21 mouse cellular contexts compared by ENCODE assay signal in genomic region chr6:60961285-60961684, GRCm38 (mm10). TPM values are rescaled to one million over a fixed set of nuclear protein-coding genes. Genes with fewer than 3 reads are reported as not detected.
DNase-seq lines count a peak whose midpoint lies in the region; ATAC-seq lines count a peak whose summit lies in the region.
"Had no signal": no experiment of that assay in that cellular context is flagged by ENCODE, and none has a peak within 500 bp of the region (broad histone marks: within the 10 kb centered on the region; RNA-seq: fewer than 3 reads in every experiment).

No protein-coding gene starts in this region.

- 79% methylated on average over 2 of the region's 2 CpGs for WGBS in hindbrain, embryonic 12.5 days
- 83% methylated on average over 2 of the region's 2 CpGs for WGBS in hindbrain, embryonic 10.5 days
- 65% methylated on average over 2 of the region's 2 CpGs for WGBS in midbrain, embryonic 13.5 days
- 87% methylated on average over 2 of the region's 2 CpGs for WGBS in midbrain, embryonic 11.5 days
- WGBS in neural tube, embryonic 13.5 days: 56% methylated on average over 2 of the region's 2 CpGs
- WGBS in neural tube, embryonic 15.5 days: 55% methylated on average over 2 of the region's 2 CpGs

- H3K9ac ChIP-seq in hindbrain, embryonic 12.5 days: no peak overlapping the region
- H3K9ac ChIP-seq in midbrain, embryonic 13.5 days (replicated peaks): no peak overlapping the region
- no peak overlapping the region for H3K9ac ChIP-seq in midbrain, embryonic 11.5 days (ENCODE audit: low read length)
- H3K9ac ChIP-seq in neural tube, embryonic 13.5 days: no peak overlapping the region
- H3K9ac ChIP-seq in neural tube, embryonic 15.5 days (replicated peaks): no peak overlapping the region
- H3K9ac ChIP-seq: embryonic facial prominence, embryonic 12.5 days; embryonic facial prominence, embryonic 15.5 days; forebrain, postnatal 0 days; hindbrain, embryonic 15.5 days had no signal

- no peaks in the 10 kb centered on the region for H3K36me3 ChIP-seq in hindbrain, embryonic 12.5 days
- no peaks in the 10 kb centered on the region for H3K36me3 ChIP-seq in hindbrain, embryonic 10.5 days
- H3K36me3 ChIP-seq in midbrain, embryonic 13.5 days: no peaks in the 10 kb centered on the region
- H3K36me3 ChIP-seq in midbrain, embryonic 11.5 days (ENCODE audit: control insufficient read depth, insufficient read depth, low read length): no peaks in the 10 kb centered on the region
- H3K36me3 ChIP-seq in neural tube, embryonic 13.5 days: no peaks in the 10 kb centered on the region
- H3K36me3 ChIP-seq in neural tube, embryonic 15.5 days: no peaks in the 10 kb centered on the region
- H3K36me3 ChIP-seq: embryonic facial prominence, embryonic 12.5 days; embryonic facial prominence, embryonic 15.5 days; hindbrain, embryonic 15.5 days had no signal

- no peaks in the 10 kb centered on the region for H3K9me3 ChIP-seq in hindbrain, embryonic 12.5 days (replicated peaks)
- H3K9me3 ChIP-seq in hindbrain, embryonic 10.5 days: no peaks in the 10 kb centered on the region
- no peaks in the 10 kb centered on the region for H3K9me3 ChIP-seq in midbrain, embryonic 13.5 days
- no peaks in the 10 kb centered on the region for H3K9me3 ChIP-seq in midbrain, embryonic 11.5 days (ENCODE audit: control insufficient read depth, low read length)
- H3K9me3 ChIP-seq in neural tube, embryonic 13.5 days: no peaks in the 10 kb centered on the region
- H3K9me3 ChIP-seq in neural tube, embryonic 15.5 days (replicated peaks): no peaks in the 10 kb centered on the region
- H3K9me3 ChIP-seq: embryonic facial prominence, embryonic 12.5 days; embryonic facial prominence, embryonic 15.5 days; hindbrain, embryonic 15.5 days had no signal

- H3K4me1 ChIP-seq in hindbrain, embryonic 12.5 days: no peaks in the 10 kb centered on the region
- H3K4me1 ChIP-seq in hindbrain, embryonic 10.5 days (replicated peaks): no peaks in the 10 kb centered on the region
- peaks cover 9% of the 10 kb centered on the region for H3K4me1 ChIP-seq in midbrain, embryonic 13.5 days (replicated peaks)
- no peaks in the 10 kb centered on the region for H3K4me1 ChIP-seq in midbrain, embryonic 11.5 days (ENCODE audit: control insufficient read depth, insufficient read depth, low read length)
- H3K4me1 ChIP-seq in neural tube, embryonic 13.5 days (replicated peaks): 0 out of 2 replicates have a peak, but pooled peaks cover 4% of the 10 kb centered on the region
- H3K4me1 ChIP-seq in neural tube, embryonic 15.5 days: no peaks in the 10 kb centered on the region
- H3K4me1 ChIP-seq: embryonic facial prominence, embryonic 12.5 days; embryonic facial prominence, embryonic 15.5 days; hindbrain, embryonic 15.5 days had no signal

- peak; percentile 62; the same call in 1 of the 2 replicates for ATAC-seq in hindbrain, embryonic 12.5 days (ENCODE audit: low FRiP score)
- peak; percentile 59 for ATAC-seq in midbrain, embryonic 13.5 days
- ATAC-seq in midbrain, embryonic 11.5 days (ENCODE audit: low FRiP score): no peak
- no peak for ATAC-seq in neural tube, embryonic 13.5 days (ENCODE audit: low read depth)
- no peak; the same call in 1 of the 2 replicates for ATAC-seq in neural tube, embryonic 15.5 days (ENCODE audit: low FRiP score)
- ATAC-seq: activated CD4-positive, CD25-positive, alpha-beta regulatory T cell, adult 4 months; forebrain, postnatal 0 days had no signal

- H3K27ac ChIP-seq in hindbrain, embryonic 12.5 days: 0 out of 2 replicates have a peak overlapping the region, but pooled peaks have one; percentile 37
- no peak overlapping the region for H3K27ac ChIP-seq in hindbrain, embryonic 10.5 days
- H3K27ac ChIP-seq in midbrain, embryonic 13.5 days: peak overlapping the region; percentile 25; the same call in 1 of the 2 replicates
- H3K27ac ChIP-seq in midbrain, embryonic 11.5 days (ENCODE audit: low read depth, low read length): no peak overlapping the region
- H3K27ac ChIP-seq in neural tube, embryonic 13.5 days (replicated peaks): peak overlapping the region; percentile 46; the same call in 1 of the 2 replicates
- no peak overlapping the region for H3K27ac ChIP-seq in neural tube, embryonic 15.5 days (replicated peaks)
- H3K27ac ChIP-seq: embryonic facial prominence, embryonic 12.5 days; embryonic facial prominence, embryonic 15.5 days; heart, adult 2 months; hindbrain, embryonic 15.5 days had no signal

- no peak overlapping the region for H3K4me2 ChIP-seq in hindbrain, embryonic 12.5 days (replicated peaks)
- no peak overlapping the region for H3K4me2 ChIP-seq in midbrain, embryonic 13.5 days (replicated peaks)
- H3K4me2 ChIP-seq in midbrain, embryonic 11.5 days: no peak overlapping the region
- no peak overlapping the region for H3K4me2 ChIP-seq in neural tube, embryonic 13.5 days
- no peak overlapping the region for H3K4me2 ChIP-seq in neural tube, embryonic 15.5 days
- H3K4me2 ChIP-seq: embryonic facial prominence, embryonic 12.5 days; embryonic facial prominence, embryonic 15.5 days; heart, embryonic 11.5 days; hindbrain, embryonic 15.5 days had no signal

- no peaks in the 10 kb centered on the region for H3K27me3 ChIP-seq in hindbrain, embryonic 12.5 days
- H3K27me3 ChIP-seq in hindbrain, embryonic 10.5 days (ENCODE audit: insufficient read depth, poor library complexity, severe bottlenecking): no peaks in the 10 kb centered on the region
- no peaks in the 10 kb centered on the region for H3K27me3 ChIP-seq in midbrain, embryonic 13.5 days
- no peaks in the 10 kb centered on the region for H3K27me3 ChIP-seq in midbrain, embryonic 11.5 days (ENCODE audit: control insufficient read depth, insufficient read depth, low read length)
- no peaks in the 10 kb centered on the region for H3K27me3 ChIP-seq in neural tube, embryonic 13.5 days
- no peaks in the 10 kb centered on the region for H3K27me3 ChIP-seq in neural tube, embryonic 15.5 days (replicated peaks)
- H3K27me3 ChIP-seq: embryonic facial prominence, embryonic 12.5 days; embryonic facial prominence, embryonic 15.5 days; hindbrain, embryonic 15.5 days had no signal

- H3K4me3 ChIP-seq in hindbrain, embryonic 12.5 days: no peak overlapping the region
- no peak overlapping the region for H3K4me3 ChIP-seq in hindbrain, embryonic 10.5 days
- no peak overlapping the region for H3K4me3 ChIP-seq in midbrain, embryonic 13.5 days (replicated peaks)
- no peak overlapping the region for H3K4me3 ChIP-seq in midbrain, embryonic 11.5 days (ENCODE audit: low read depth, low read length)
- no peak overlapping the region for H3K4me3 ChIP-seq in neural tube, embryonic 13.5 days
- H3K4me3 ChIP-seq in neural tube, embryonic 15.5 days (replicated peaks): no peak overlapping the region
- H3K4me3 ChIP-seq: embryonic facial prominence, embryonic 12.5 days; embryonic facial prominence, embryonic 15.5 days; heart, adult 2 months; hindbrain, embryonic 15.5 days had no signal

- no peak for DNase-seq in hindbrain, embryonic 10.5 days (ENCODE audit: low spot score)
- no peak for DNase-seq in midbrain, embryonic 11.5 days (ENCODE audit: low spot score, missing footprints)
- peak; percentile 26 for DNase-seq in retina, postnatal 1 day
- no peak for DNase-seq in cerebellum, postnatal 14 days
- DNase-seq: adrenal gland, adult 8-10 months; adrenal gland, postnatal 25 days; cerebellum, adult 18-20 months; cerebellum, adult 9-10 months; cerebellum, postnatal 25 days; forebrain, postnatal 0 days; gastrocnemius, postnatal 25 days; heart, adult 2 months had no signal

RNA-seq across cellular contexts. Expression of gene Mmrn1, which starts 36.5 kb away (rescaled TPM):
- polyA plus RNA-seq in hindbrain, embryonic 12.5 days (2016; fragmentation: Nextera tagmentation; extraction: Ambion mirVana): 6.0 and 6.5 TPM in 2 replicates
- 3.2 and 5.5 TPM in 2 replicates for polyA plus RNA-seq in hindbrain, embryonic 10.5 days (2016; fragmentation: Nextera tagmentation; extraction: Ambion mirVana)
- polyA plus RNA-seq in midbrain, embryonic 13.5 days (2015; fragmentation: Nextera tagmentation; extraction: Ambion mirVana): 2.7 and 3.0 TPM in 2 replicates
- 5.7 and 6.4 TPM in 2 replicates for polyA plus RNA-seq in midbrain, embryonic 11.5 days (2014; fragmentation: Nextera tagmentation; extraction: Ambion mirVana)
- 3.5 and 4.1 TPM in 2 replicates for polyA plus RNA-seq in neural tube, embryonic 13.5 days (2015; fragmentation: Nextera tagmentation; extraction: Ambion mirVana)
- polyA plus RNA-seq in neural tube, embryonic 15.5 days (2015; fragmentation: Nextera tagmentation; extraction: Ambion mirVana): 1.8 and 2.7 TPM in 2 replicates
- polyA plus RNA-seq: activated CD4-positive, CD25-positive, alpha-beta regulatory T cell, adult 4 months had no signal

Comparison
In these comparisons a context has a peak if more than half of its experiments do, and no peak if none do; other contexts are left out.
1. ATAC-seq: peak in hindbrain, embryonic 12.5 days (single experiment) and midbrain, embryonic 13.5 days (single experiment); none in midbrain, embryonic 11.5 days (single experiment), neural tube, embryonic 13.5 days (single experiment) and neural tube, embryonic 15.5 days (single experiment).
2. H3K27ac ChIP-seq: peak in hindbrain, embryonic 12.5 days (single experiment), midbrain, embryonic 13.5 days (single experiment) and neural tube, embryonic 13.5 days (single experiment); none in hindbrain, embryonic 10.5 days (single experiment), midbrain, embryonic 11.5 days (single experiment) and neural tube, embryonic 15.5 days (single experiment).